Mouse (Mus musculus) CD4-positive naive resting alpha-beta T cell, adult 76 days (primary cell): ENCODE measurements around the gene Zxdb. TPM values are rescaled to one million over a fixed set of nuclear protein-coding genes. Genes with fewer than 3 reads are reported as not detected.

ENCODE experiments used
- total RNA-seq: library from RNA; stranded (reverse); gene quantifications from one replicate; pipeline ENCODE4 v1.2.4, GENCODE M21; 2023

The Zxdb gene
- total RNA-seq, result 15.8 TPM

DNA sequence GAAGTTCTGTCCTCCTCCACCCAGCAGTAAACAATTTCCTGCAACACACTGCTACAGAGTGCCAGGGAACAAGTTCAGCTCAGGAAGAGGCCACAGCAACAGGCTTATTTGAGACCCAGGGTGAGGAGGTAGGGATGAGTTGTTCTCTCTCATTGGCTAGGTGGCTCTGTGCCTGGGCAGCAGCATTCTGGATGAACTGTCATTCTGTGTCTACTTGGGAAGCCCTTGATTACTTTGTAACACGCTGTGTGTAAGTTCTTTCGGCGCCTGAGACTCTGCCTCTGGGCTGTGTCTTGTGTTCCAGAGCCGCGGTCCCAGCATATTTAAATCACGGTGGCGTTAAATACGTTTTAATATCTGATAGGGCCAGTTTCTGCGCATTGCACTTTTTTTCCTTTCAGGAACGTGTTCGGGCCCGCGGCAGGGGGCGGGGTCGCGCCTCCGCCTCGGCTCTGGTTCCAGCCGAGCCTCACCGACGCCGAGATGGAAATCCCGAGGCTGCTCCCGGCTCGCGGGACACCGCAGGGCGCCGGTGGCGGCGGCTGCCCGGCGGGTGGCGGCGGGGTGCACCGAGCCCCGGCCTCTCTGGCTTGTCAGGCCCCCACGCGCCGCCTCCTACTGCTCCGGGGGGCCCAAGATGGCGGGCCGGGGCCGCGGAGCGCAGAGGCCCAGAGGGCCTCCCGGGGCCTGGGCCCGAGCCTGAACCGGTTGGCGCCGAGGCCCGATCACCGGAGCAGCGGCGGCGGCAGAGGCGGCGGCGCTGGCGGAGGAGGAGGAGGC lies at the start of gene Zxdb:
TSS of gene Zxdb (plus strand) at position 378 of the 780 bp plus-strand sequence.

Other genes with a start within 250 kb of the Zxdb start
- gene Maged1, start 182.4 kb upstream of the Zxdb start, total RNA-seq, result 7.0 TPM
- not detected for gene Gspt2, start 88.5 kb upstream of the Zxdb start, total RNA-seq